Mouse (Mus musculus) small intestine, adult 2 months (tissue): ENCODE data around the gene Nkx1-1. TPM values are rescaled to one million over a fixed set of nuclear protein-coding genes. Genes with fewer than 3 reads are reported as not detected.

Experiments
- H3K27ac ChIP-seq: fragments of 200-500 bp; 2 replicates; pipeline ENCODE4 v1.5.1; 2012; ENCODE audit warnings: low read depth, low read length, control low read depth, inconsistent platforms; ENCODE audit not compliant: insufficient read depth
- H3K27me3 ChIP-seq: fragments of 200-500 bp; 2 replicates; pipeline ENCODE4 v1.6.1; 2012; ENCODE audit warnings: mild to moderate bottlenecking, moderate library complexity, low read length, inconsistent platforms; ENCODE audit not compliant: control insufficient read depth, insufficient read depth
- H3K36me3 ChIP-seq: fragments of 200-500 bp; 2 replicates; pipeline ENCODE4 v1.6.1; 2012; ENCODE audit warnings: mild to moderate bottlenecking, low read length, control low read depth, inconsistent platforms; ENCODE audit not compliant: control insufficient read depth, insufficient read depth
- H3K4me1 ChIP-seq: fragments of 200-500 bp; 2 replicates; pipeline ENCODE4 v1.6.1; 2012; ENCODE audit warnings: low read length, inconsistent platforms, mixed read lengths; ENCODE audit not compliant: control insufficient read depth, insufficient read depth, insufficient read length
- H3K4me3 ChIP-seq: fragments of 200-500 bp; 2 replicates; pipeline ENCODE4 v1.5.1; 2012; ENCODE audit warnings: low read depth, mild to moderate bottlenecking, control low read depth, inconsistent platforms, low read length, moderate library complexity
- CTCF ChIP-seq: fragments of 200-500 bp; IDR thresholded peaks from 2 replicates; pipeline ENCODE4 v1.5.1; 2012; ENCODE audit warnings: low read depth, mild to moderate bottlenecking, control low read depth, inconsistent platforms, low read length, moderate library complexity, mixed read lengths; ENCODE audit not compliant: insufficient replicate concordance, insufficient read length; ENCODE audit errors: extremely low read depth
- POLR2A ChIP-seq: fragments of 200-500 bp; IDR thresholded peaks from 2 replicates; pipeline ENCODE4 v1.6.1; 2012; ENCODE audit warnings: low read depth, mild to moderate bottlenecking, control low read depth, inconsistent platforms, low read length, moderate library complexity
- WGBS: fragments of 180-500 bp; shearing (Covaris S2); methylation state at CpG from one replicate; pipeline ENCODE4 v1.1.7; 2018; 5-methylcytosine and 5-hydroxymethylcytosine counted together
- polyA plus RNA-seq: library from polyadenylated mRNA; depleted of rRNA; stranded (reverse); fragments of >200 nt; gene quantifications from 2 replicates; pipeline ENCODE4 v1.2.3, GENCODE M21; 2012

Gene Nkx1-1
- polyA plus RNA-seq, 1 experiment, result not detected

GRCm38 (mm10) chr5:33455737-33456136 is 22.0 kb upstream of the Nkx1-1 start:
- no peak for TF ChIP-seq POLR2A
- no peak for TF ChIP-seq CTCF
- H3K27me3 ChIP-seq, result no peaks in the 10 kb centered on the region
- no peak overlapping the region for H3K27ac ChIP-seq
- no peaks in the 10 kb centered on the region for H3K4me1 ChIP-seq
- H3K36me3 ChIP-seq, result no peaks in the 10 kb centered on the region
- no peak overlapping the region for H3K4me3 ChIP-seq
- WGBS, result 42% methylated on average over 8 of the region's 8 CpGs

GRCm38 (mm10) chr5:33443794-33444193 is 10.0 kb upstream of the Nkx1-1 start:
- Histone ChIP-seq H3K4me1 (peaks cover 3% of the 10 kb centered on the region), H3K27me3 (peaks cover 14% of the 10 kb centered on the region; the same call in 1 of the 2 replicates), H3K36me3 (no peaks in the 10 kb centered on the region), H3K4me3 (no peak overlapping the region), H3K27ac (no peak overlapping the region)
- WGBS, result 44% methylated on average over 9 of the region's 9 CpGs
- TF ChIP-seq POLR2A, result no peak
- no peak for TF ChIP-seq CTCF

- WGBS, result 4% methylated on average over 56 of the region's 56 CpGs
- no peak overlapping the region for H3K27ac ChIP-seq
- H3K4me1 ChIP-seq, result peaks cover 3% of the 10 kb centered on the region
- no peaks in the 10 kb centered on the region for H3K36me3 ChIP-seq
- TF ChIP-seq CTCF (peak; percentile 54; the same call in 1 of the 2 replicates), POLR2A (no peak)
- peak overlapping the region; percentile 37 for H3K4me3 ChIP-seq
- H3K27me3 ChIP-seq, result peaks cover 14% of the 10 kb centered on the region; the same call in 1 of the 2 replicates
These were observed 9.3 kb upstream of the Nkx1-1 start for GRCm38 (mm10) chr5:33442927-33443710.

GRCm38 (mm10) chr5:33438214-33438613 is 4.4 kb upstream of the Nkx1-1 start:
- WGBS, result 2% methylated on average over 23 of the region's 23 CpGs
- TF ChIP-seq POLR2A (no peak), CTCF (no peak)
- Histone ChIP-seq H3K27me3 (peaks cover 33% of the 10 kb centered on the region), H3K36me3 (no peaks in the 10 kb centered on the region), H3K4me1 (peaks cover 3% of the 10 kb centered on the region), H3K4me3 (no peak overlapping the region), H3K27ac (no peak overlapping the region)

GRCm38 (mm10) chr5:33435941-33436340 is 2.2 kb upstream of the Nkx1-1 start:
- peaks cover 49% of the 10 kb centered on the region for H3K27me3 ChIP-seq
- H3K36me3 ChIP-seq, result no peaks in the 10 kb centered on the region
- WGBS, result 2% methylated on average over 4 of the region's 4 CpGs

GRCm38 (mm10) chr5:33435151-33435550 is 1.4 kb upstream of the Nkx1-1 start:
- H3K27me3 ChIP-seq, result peaks cover 57% of the 10 kb centered on the region
- H3K4me1 ChIP-seq, result no peaks in the 10 kb centered on the region
- no peak overlapping the region for H3K4me3 ChIP-seq
- no peak for TF ChIP-seq POLR2A
- H3K27ac ChIP-seq, result no peak overlapping the region
- H3K36me3 ChIP-seq, result no peaks in the 10 kb centered on the region
- 5% methylated on average over 26 of the region's 26 CpGs for WGBS

More at GRCm38 (mm10) chr5:33435941-33436340, 2.2 kb upstream of the Nkx1-1 start:
- TF ChIP-seq POLR2A, result no peak
- no peak for TF ChIP-seq CTCF
- Histone ChIP-seq H3K4me3 (no peak overlapping the region), H3K4me1 (no peaks in the 10 kb centered on the region), H3K27ac (no peak overlapping the region)

- 2% methylated on average over 60 of the region's 60 CpGs for WGBS
- Histone ChIP-seq H3K4me1 (no peaks in the 10 kb centered on the region), H3K4me3 (no peak overlapping the region), H3K27ac (no peak overlapping the region), H3K36me3 (no peaks in the 10 kb centered on the region), H3K27me3 (peaks cover 60% of the 10 kb centered on the region)
- TF ChIP-seq CTCF, result no peak
- no peak for TF ChIP-seq POLR2A
These were observed 485 bp upstream of the Nkx1-1 start for GRCm38 (mm10) chr5:33434141-33434780.
